Mouse (Mus musculus) olfactory bulb, adult 2 months (tissue): ENCODE results near the gene Commd8.

ENCODE experiments used
- CTCF ChIP-seq: fragments of 200-500 bp; IDR thresholded peaks from 2 replicates; pipeline ENCODE4 v1.5.1; 2012; ENCODE audit warnings: low read depth, mild to moderate bottlenecking, low read length, moderate library complexity; ENCODE audit not compliant: insufficient read depth
- POLR2A ChIP-seq: fragments of 200-500 bp; IDR thresholded peaks from 2 replicates; pipeline ENCODE4 v1.6.1; 2012; ENCODE audit warnings: mild to moderate bottlenecking, low read depth, low read length, moderate library complexity; ENCODE audit not compliant: insufficient read depth

- TF ChIP-seq CTCF: no peak
- no peak for TF ChIP-seq POLR2A
Observed at GRCm38 (mm10) chr5:72138256-72138655, 29.7 kb downstream of the Commd8 start.
